Mouse (Mus musculus) myocyte (in vitro differentiated cells): Measurements from ENCODE around the gene Cbx4. TPM values are rescaled to one million over a fixed set of nuclear protein-coding genes. Genes with fewer than 3 reads are reported as not detected.

ENCODE experiments used
- H3K27me3 ChIP-seq: one replicate; pipeline ENCODE4 v1.6.1; 2011; ENCODE audit not compliant: control insufficient read depth, insufficient read depth, insufficient read length
- H3K36me3 ChIP-seq: one replicate; pipeline ENCODE4 v1.6.1; 2011; ENCODE audit not compliant: control insufficient read depth, insufficient read depth
- H3K4me2 ChIP-seq: one replicate; pipeline ENCODE4 v1.6.1; 2011; ENCODE audit warnings: low read depth, control low read depth
- H3K4me3 ChIP-seq: one replicate; pipeline ENCODE4 v1.5.1; 2011; ENCODE audit warnings: mild to moderate bottlenecking, control low read depth, moderate library complexity
- H3K79me2 ChIP-seq: one replicate; pipeline ENCODE4 v1.6.1; 2011; ENCODE audit not compliant: control insufficient read depth, insufficient read depth
- H3ac ChIP-seq: one replicate; pipeline ENCODE4 v1.6.1; 2011; ENCODE audit not compliant: control insufficient read depth, insufficient read length
- CEBPB ChIP-seq: IDR thresholded peaks from 2 replicates; pipeline ENCODE4 v1.6.1; 2011; ENCODE audit warnings: mild to moderate bottlenecking, moderate library complexity; ENCODE audit not compliant: poor library complexity, insufficient read depth, severe bottlenecking
- E2F4 ChIP-seq: IDR thresholded peaks from one replicate; pipeline ENCODE4 v1.6.1; 2011; ENCODE audit warnings: mild to moderate bottlenecking, control low read depth, moderate library complexity; ENCODE audit not compliant: insufficient read depth
- MAX ChIP-seq: IDR thresholded peaks from one replicate; pipeline ENCODE4 v1.6.1; 2011; ENCODE audit warnings: low read depth, mild to moderate bottlenecking, control low read depth
- MYOD1 ChIP-seq, 3 experiments: IDR thresholded peaks; one replicate each; pipeline ENCODE4 v1.6.1; 2011; ENCODE audit warnings: control low read depth in 2 of 3, low read depth in 2 of 3, mild to moderate bottlenecking in 2 of 3, moderate library complexity in 1 of 3; ENCODE audit not compliant: insufficient read length in 2 of 3, control insufficient read depth in 1 of 3
- MYOG ChIP-seq, 3 experiments: IDR thresholded peaks; one replicate each; pipeline ENCODE4 v1.6.1; 2011; ENCODE audit warnings: control low read depth in 2 of 3, low read depth in 2 of 3, mild to moderate bottlenecking in 2 of 3; ENCODE audit not compliant: insufficient read length in 2 of 3, control insufficient read depth in 1 of 3, insufficient read depth in 1 of 3
- POLR2A ChIP-seq: IDR thresholded peaks from one replicate; pipeline ENCODE4 v1.6.1; 2011; ENCODE audit warnings: low read depth, mild to moderate bottlenecking, control low read depth, moderate library complexity; ENCODE audit not compliant: insufficient read length
- POLR2AphosphoS2 ChIP-seq: IDR thresholded peaks from one replicate; pipeline ENCODE4 v1.6.1; 2011; ENCODE audit warnings: low read depth, control low read depth; ENCODE audit not compliant: insufficient read length
- REST ChIP-seq: IDR thresholded peaks from one replicate; pipeline ENCODE4 v1.6.1; 2011; ENCODE audit warnings: mild to moderate bottlenecking, control low read depth, moderate library complexity; ENCODE audit not compliant: insufficient read depth, insufficient read length
- SRF ChIP-seq: IDR thresholded peaks from one replicate; pipeline ENCODE4 v1.6.1; 2011; ENCODE audit warnings: low read depth; ENCODE audit not compliant: control insufficient read depth, insufficient read length
- TCF12 ChIP-seq: IDR thresholded peaks from one replicate; pipeline ENCODE4 v1.6.1; 2011; ENCODE audit warnings: mild to moderate bottlenecking, control low read depth; ENCODE audit not compliant: poor library complexity, insufficient read depth, severe bottlenecking
- TCF3 ChIP-seq: IDR thresholded peaks from one replicate; pipeline ENCODE4 v1.6.1; 2011; ENCODE audit warnings: low read depth, control low read depth; ENCODE audit not compliant: insufficient read length
- USF1 ChIP-seq: IDR thresholded peaks from one replicate; pipeline ENCODE4 v1.6.1; 2011; ENCODE audit warnings: low read depth, mild to moderate bottlenecking, control low read depth, moderate library complexity
- polyA plus RNA-seq: library from polyadenylated mRNA; unstranded; fragments of >200 nt; fragmentation: generic; extraction: Trizol; gene quantifications from one replicate; pipeline ENCODE4 v1.2.1, GENCODE M21; 2012; ENCODE audit warnings: missing spikeins

Cbx4 gene
- polyA plus RNA-seq, 1 experiment: 29.9 TPM

GRCm38 (mm10) chr11:119095441-119095840 is 9.4 kb upstream of the Cbx4 start:
- Histone ChIP-seq H3K79me2 (no peaks in the 10 kb centered on the region), H3K27me3 (no peaks in the 10 kb centered on the region), H3K4me2 (no peak overlapping the region), H3ac (no peak overlapping the region), H3K36me3 (no peaks in the 10 kb centered on the region), H3K4me3 (no peak overlapping the region)
- TF ChIP-seq REST (no peak), TCF12 (no peak), TCF3 (no peak), SRF (no peak), USF1 (no peak), CEBPB (no peak), MAX (no peak), POLR2A (no peak), POLR2AphosphoS2 (no peak), MYOD1 (IDR thresholded peaks at IDR 0.05; ENCODE audit: control insufficient read depth in 1 of 3, insufficient read length in 2 of 3, low read depth in 2 of 3) (no peak), MYOG (IDR thresholded peaks at IDR 0.05; ENCODE audit: control insufficient read depth in 1 of 3, insufficient read depth in 1 of 3, insufficient read length in 2 of 3, low read depth in 2 of 3) (no peak), E2F4 (no peak)

- no peak for TF ChIP-seq SRF
- no peak for TF ChIP-seq POLR2A
- TF ChIP-seq REST: no peak
- no peak for TF ChIP-seq CEBPB
- TF ChIP-seq TCF3: no peak
- no peak for TF ChIP-seq USF1
- TF ChIP-seq POLR2AphosphoS2: no peak
- no peak for TF ChIP-seq E2F4
- no peak for TF ChIP-seq TCF12
- no peak for TF ChIP-seq MAX
- TF ChIP-seq MYOD1 (IDR thresholded peaks at IDR 0.05; ENCODE audit: control insufficient read depth in 1 of 3, insufficient read length in 2 of 3, low read depth in 2 of 3): no peak
- TF ChIP-seq MYOG (IDR thresholded peaks at IDR 0.05; ENCODE audit: control insufficient read depth in 1 of 3, insufficient read depth in 1 of 3, insufficient read length in 2 of 3, low read depth in 2 of 3): no peak
- no peaks in the 10 kb centered on the region for H3K79me2 ChIP-seq
- no peak overlapping the region for H3K4me2 ChIP-seq
- H3K4me3 ChIP-seq: no peak overlapping the region
- no peaks in the 10 kb centered on the region for H3K36me3 ChIP-seq
- H3ac ChIP-seq: no peak overlapping the region
- H3K27me3 ChIP-seq: peaks cover 7% of the 10 kb centered on the region
These were observed 7.3 kb upstream of the Cbx4 start for GRCm38 (mm10) chr11:119093322-119093721.

GRCm38 (mm10) chr11:119092286-119092685 is 6.3 kb upstream of the Cbx4 start:
- Histone ChIP-seq H3K79me2 (no peaks in the 10 kb centered on the region), H3K27me3 (peaks cover 7% of the 10 kb centered on the region), H3ac (no peak overlapping the region), H3K4me2 (no peak overlapping the region), H3K36me3 (no peaks in the 10 kb centered on the region), H3K4me3 (no peak overlapping the region)
- TF ChIP-seq SRF: no peak
- no peak for TF ChIP-seq MYOD1 (IDR thresholded peaks at IDR 0.05; ENCODE audit: control insufficient read depth in 1 of 3, insufficient read length in 2 of 3, low read depth in 2 of 3)
- no peak for TF ChIP-seq TCF12
- TF ChIP-seq POLR2AphosphoS2: no peak
- no peak for TF ChIP-seq POLR2A
- no peak for TF ChIP-seq E2F4
- TF ChIP-seq USF1: no peak
- no peak for TF ChIP-seq REST

GRCm38 (mm10) chr11:119091598-119091991 is 5.6 kb upstream of the Cbx4 start:
- no peaks in the 10 kb centered on the region for H3K36me3 ChIP-seq
- H3K4me2 ChIP-seq: peak overlapping the region; percentile 95
- TF ChIP-seq MYOG (IDR thresholded peaks at IDR 0.05; ENCODE audit: control insufficient read depth in 1 of 3, insufficient read depth in 1 of 3, insufficient read length in 2 of 3, low read depth in 2 of 3) (peak in 1 of 3 experiments; percentile 37), POLR2AphosphoS2 (no peak), SRF (no peak), E2F4 (no peak)
- no peaks in the 10 kb centered on the region for H3K79me2 ChIP-seq
- peaks cover 7% of the 10 kb centered on the region for H3K27me3 ChIP-seq
- peak overlapping the region; percentile 32 for H3K4me3 ChIP-seq
- H3ac ChIP-seq: peak overlapping the region; percentile 56

- Histone ChIP-seq H3K4me2 (peak overlapping the region; percentile 95), H3ac (peak overlapping the region; percentile 56)
- TF ChIP-seq POLR2AphosphoS2 (peak; percentile 66), SRF (no peak), REST (no peak), E2F4 (no peak), CEBPB (no peak), MAX (no peak), USF1 (no peak), MYOD1 (IDR thresholded peaks at IDR 0.05; ENCODE audit: control insufficient read depth in 1 of 3, insufficient read length in 2 of 3, low read depth in 2 of 3) (no peak), TCF12 (no peak), MYOG (IDR thresholded peaks at IDR 0.05; ENCODE audit: control insufficient read depth in 1 of 3, insufficient read depth in 1 of 3, insufficient read length in 2 of 3, low read depth in 2 of 3) (peak in 1 of 3 experiments; percentile 37), POLR2A (peak; percentile 74), TCF3 (no peak)
These were observed 5.1 kb upstream of the Cbx4 start for GRCm38 (mm10) chr11:119090961-119091597.

More at GRCm38 (mm10) chr11:119090961-119091597, 5.1 kb upstream of the Cbx4 start:
- Histone ChIP-seq H3K36me3 (no peaks in the 10 kb centered on the region), H3K4me3 (peak overlapping the region; percentile 32), H3K27me3 (peaks cover 7% of the 10 kb centered on the region), H3K79me2 (no peaks in the 10 kb centered on the region)
